Mouse (Mus musculus): Measurements from ENCODE around the gene 2210016L21Rik. TPM values are rescaled to one million over a fixed set of nuclear protein-coding genes. Genes with fewer than 3 reads are reported as not detected.

2210016L21Rik gene
- polyA plus RNA-seq, 1 experiment from 2014 or later = 66.7 TPM

- WGBS = 71% methylated on average over 5 of the region's 5 CpGs
- ATAC-seq (ENCODE audit: low FRiP score, low read depth) = no peak
- Histone ChIP-seq H3K4me1 (peaks cover 14% of the 10 kb centered on the region), H3K9me3 (no peaks in the 10 kb centered on the region), H3K36me3 (peaks cover 42% of the 10 kb centered on the region), H3K4me2 (replicated peaks) (no peak overlapping the region), H3K9ac (no peak overlapping the region), H3K27ac (no peak overlapping the region), H3K27me3 (replicated peaks) (no peaks in the 10 kb centered on the region), H3K4me3 (no peak overlapping the region)
These were observed 7.4 kb downstream of the 2210016L21Rik start for GRCm38 (mm10) chr5:114949316-114949715.

GRCm38 (mm10) chr5:114949812-114950211, 7.9 kb downstream of the 2210016L21Rik start:
- no peak overlapping the region for H3K27ac ChIP-seq
- no peak for ATAC-seq (ENCODE audit: low FRiP score, low read depth)

GRCm38 (mm10) chr5:114950669-114951068, 8.7 kb downstream of the 2210016L21Rik start:
- no peak overlapping the region for H3K4me2 ChIP-seq (replicated peaks)
- no peak overlapping the region for H3K4me3 ChIP-seq
- no peak for ATAC-seq (ENCODE audit: low FRiP score, low read depth)
- H3K27ac ChIP-seq = no peak overlapping the region
- H3K4me1 ChIP-seq = peaks cover 14% of the 10 kb centered on the region
- 74% methylated on average over 12 of the region's 12 CpGs for WGBS
- H3K9me3 ChIP-seq = no peaks in the 10 kb centered on the region
- H3K36me3 ChIP-seq = peaks cover 40% of the 10 kb centered on the region
- no peaks in the 10 kb centered on the region for H3K27me3 ChIP-seq (replicated peaks)
- H3K9ac ChIP-seq = no peak overlapping the region

More at GRCm38 (mm10) chr5:114949812-114950211, 7.9 kb downstream of the 2210016L21Rik start:
- H3K4me1 ChIP-seq = peaks cover 14% of the 10 kb centered on the region
- no peak overlapping the region for H3K9ac ChIP-seq
- no peak overlapping the region for H3K4me3 ChIP-seq
- peaks cover 42% of the 10 kb centered on the region for H3K36me3 ChIP-seq
- no peak overlapping the region for H3K4me2 ChIP-seq (replicated peaks)
- H3K9me3 ChIP-seq = no peaks in the 10 kb centered on the region
- WGBS = 75% methylated on average over 9 of the region's 9 CpGs
- H3K27me3 ChIP-seq (replicated peaks) = no peaks in the 10 kb centered on the region

GRCm38 (mm10) chr5:114951279-114951880, 9.4 kb downstream of the 2210016L21Rik start:
- Histone ChIP-seq H3K36me3 (peaks cover 34% of the 10 kb centered on the region), H3K9ac (no peak overlapping the region), H3K4me3 (no peak overlapping the region), H3K27me3 (replicated peaks) (no peaks in the 10 kb centered on the region), H3K4me2 (replicated peaks) (no peak overlapping the region), H3K4me1 (peaks cover 14% of the 10 kb centered on the region), H3K9me3 (no peaks in the 10 kb centered on the region), H3K27ac (no peak overlapping the region)
- ATAC-seq (ENCODE audit: low FRiP score, low read depth) = no peak
- WGBS = 88% methylated on average over 21 of the region's 21 CpGs

GRCm38 (mm10) chr5:114953326-114953725, 11.4 kb downstream of the 2210016L21Rik start:
- H3K4me1 ChIP-seq = peaks cover 14% of the 10 kb centered on the region
- no peak overlapping the region for H3K27ac ChIP-seq
- WGBS = 92% methylated on average over 14 of the region's 14 CpGs
- no peaks in the 10 kb centered on the region for H3K27me3 ChIP-seq (replicated peaks)
- no peak for ATAC-seq (ENCODE audit: low FRiP score, low read depth)
- no peaks in the 10 kb centered on the region for H3K9me3 ChIP-seq
- no peak overlapping the region for H3K4me3 ChIP-seq
- H3K4me2 ChIP-seq (replicated peaks) = no peak overlapping the region
- H3K36me3 ChIP-seq = peaks cover 14% of the 10 kb centered on the region
- no peak overlapping the region for H3K9ac ChIP-seq

- Histone ChIP-seq H3K4me2 (replicated peaks) (no peak overlapping the region), H3K4me1 (no peaks in the 10 kb centered on the region), H3K9me3 (no peaks in the 10 kb centered on the region), H3K27me3 (replicated peaks) (no peaks in the 10 kb centered on the region), H3K36me3 (no peaks in the 10 kb centered on the region), H3K27ac (no peak overlapping the region), H3K4me3 (no peak overlapping the region), H3K9ac (no peak overlapping the region)
- ATAC-seq (ENCODE audit: low FRiP score, low read depth) = no peak
- 83% methylated on average over 5 of the region's 5 CpGs for WGBS
These were observed 16.1 kb downstream of the 2210016L21Rik start for GRCm38 (mm10) chr5:114958069-114958468.

GRCm38 (mm10) chr5:114961590-114962360, 19.8 kb downstream of the 2210016L21Rik start:
- Histone ChIP-seq H3K27ac (no peak overlapping the region), H3K4me2 (replicated peaks) (no peak overlapping the region), H3K4me3 (no peak overlapping the region), H3K36me3 (no peaks in the 10 kb centered on the region), H3K27me3 (replicated peaks) (no peaks in the 10 kb centered on the region), H3K4me1 (no peaks in the 10 kb centered on the region), H3K9me3 (no peaks in the 10 kb centered on the region), H3K9ac (no peak overlapping the region)
- 36% methylated on average over 4 of the region's 4 CpGs for WGBS
- no peak for ATAC-seq (ENCODE audit: low FRiP score, low read depth)

GRCm38 (mm10) chr5:114964315-114964966, 22.5 kb downstream of the 2210016L21Rik start:
- H3K4me3 ChIP-seq = no peak overlapping the region
- no peaks in the 10 kb centered on the region for H3K9me3 ChIP-seq
- H3K36me3 ChIP-seq = no peaks in the 10 kb centered on the region
- H3K27me3 ChIP-seq (replicated peaks) = peaks cover 11% of the 10 kb centered on the region; the same call in 1 of the 2 replicates
- 72% methylated on average over 7 of the region's 7 CpGs for WGBS
- peaks cover 9% of the 10 kb centered on the region for H3K4me1 ChIP-seq
- H3K9ac ChIP-seq = no peak overlapping the region
- no peak for ATAC-seq (ENCODE audit: low FRiP score, low read depth)
- H3K27ac ChIP-seq = no peak overlapping the region
- no peak overlapping the region for H3K4me2 ChIP-seq (replicated peaks)

GRCm38 (mm10) chr5:114964967-114965898, 23.3 kb downstream of the 2210016L21Rik start:
- no peak for ATAC-seq (ENCODE audit: low FRiP score, low read depth)
- Histone ChIP-seq H3K4me1 (peaks cover 9% of the 10 kb centered on the region), H3K36me3 (no peaks in the 10 kb centered on the region), H3K27ac (no peak overlapping the region), H3K4me3 (no peak overlapping the region), H3K9ac (no peak overlapping the region), H3K9me3 (no peaks in the 10 kb centered on the region), H3K4me2 (replicated peaks) (no peak overlapping the region), H3K27me3 (replicated peaks) (peaks cover 16% of the 10 kb centered on the region; the same call in 1 of the 2 replicates)
- 71% methylated on average over 17 of the region's 17 CpGs for WGBS

GRCm38 (mm10) chr5:114967523-114968268, 25.7 kb downstream of the 2210016L21Rik start:
- WGBS = 37% methylated on average over 14 of the region's 14 CpGs
- no peak for ATAC-seq (ENCODE audit: low FRiP score, low read depth)
- H3K4me3 ChIP-seq = no peak overlapping the region

GRCm38 (mm10) chr5:114968651-114969050, 26.7 kb downstream of the 2210016L21Rik start:
- no peak overlapping the region for H3K4me3 ChIP-seq

More at GRCm38 (mm10) chr5:114967523-114968268, 25.7 kb downstream of the 2210016L21Rik start:
- peaks cover 9% of the 10 kb centered on the region for H3K4me1 ChIP-seq
- H3K27me3 ChIP-seq (replicated peaks) = peaks cover 16% of the 10 kb centered on the region; the same call in 1 of the 2 replicates
- H3K36me3 ChIP-seq = no peaks in the 10 kb centered on the region
- H3K9me3 ChIP-seq = no peaks in the 10 kb centered on the region
- no peak overlapping the region for H3K4me2 ChIP-seq (replicated peaks)
- H3K27ac ChIP-seq = no peak overlapping the region
- no peak overlapping the region for H3K9ac ChIP-seq

More at GRCm38 (mm10) chr5:114968651-114969050, 26.7 kb downstream of the 2210016L21Rik start:
- no peaks in the 10 kb centered on the region for H3K9me3 ChIP-seq
- H3K27me3 ChIP-seq (replicated peaks) = peaks cover 16% of the 10 kb centered on the region; the same call in 1 of the 2 replicates
- no peak overlapping the region; the same call in 1 of the 2 replicates for H3K4me2 ChIP-seq (replicated peaks)
- no peak overlapping the region for H3K9ac ChIP-seq
- no peaks in the 10 kb centered on the region for H3K36me3 ChIP-seq
- no peak for ATAC-seq (ENCODE audit: low FRiP score, low read depth)
- peaks cover 9% of the 10 kb centered on the region for H3K4me1 ChIP-seq
- H3K27ac ChIP-seq = no peak overlapping the region
- WGBS = 6% methylated on average over 7 of the region's 7 CpGs

Measured in neural tube, embryonic 12.5 days (tissue).